Mouse (Mus musculus) limb, embryonic 11.5 days (tissue): Measurements from ENCODE around the gene Zfp697. TPM values are rescaled to one million over a fixed set of nuclear protein-coding genes. Genes with fewer than 3 reads are reported as not detected.
"Not testable (repeated sequence)": the region's sequence is repeated elsewhere in the genome, so short reads cannot be mapped to it uniquely, and the experiment has no call there.

Experiments used
- ATAC-seq: fragments of 200-750 bp; cut with Nextera tagmentation; 2 replicates; pipeline ENCODE4 v1.8.0; 2017; ENCODE audit warnings: low read depth; ENCODE audit not compliant: insufficient number of reproducible peaks, low FRiP score, low TSS enrichment
- DNase-seq: peaks from one replicate; pipeline ENCODE4 v3.0.0-alpha.2; 2015; ENCODE audit warnings: low spot score
- H3K27ac ChIP-seq: fragments of 300-500 bp; sonication (generic); replicated peaks from 2 replicates; pipeline ENCODE4 v1.5.1; 2014; ENCODE audit warnings: low read depth, mild to moderate bottlenecking, low read length
- H3K27me3 ChIP-seq: fragments of 300-500 bp; sonication (generic); 2 replicates; pipeline ENCODE4 v1.6.1; 2014; ENCODE audit warnings: mild to moderate bottlenecking, low read length, mixed read lengths; ENCODE audit not compliant: control insufficient read depth, insufficient read depth
- H3K36me3 ChIP-seq: fragments of 300-500 bp; sonication (generic); 2 replicates; pipeline ENCODE4 v1.6.1; 2014; ENCODE audit warnings: mild to moderate bottlenecking, low read length, moderate library complexity, mixed read lengths; ENCODE audit not compliant: control insufficient read depth, insufficient read depth
- H3K4me1 ChIP-seq: fragments of 300-500 bp; sonication (generic); 2 replicates; pipeline ENCODE4 v1.6.1; 2014; ENCODE audit warnings: low read length, mixed read lengths; ENCODE audit not compliant: control insufficient read depth, insufficient read depth
- H3K4me2 ChIP-seq: fragments of 300-500 bp; sonication (generic); 2 replicates; pipeline ENCODE4 v1.6.1; 2014; ENCODE audit warnings: low read depth, mild to moderate bottlenecking, moderate library complexity; ENCODE audit not compliant: severe bottlenecking
- H3K4me3 ChIP-seq: fragments of 300-500 bp; sonication (generic); 2 replicates; pipeline ENCODE4 v1.5.1; 2014; ENCODE audit warnings: low read depth, low read length
- H3K9ac ChIP-seq: fragments of 300-500 bp; sonication (generic); 2 replicates; pipeline ENCODE4 v1.6.1; 2014; ENCODE audit warnings: mild to moderate bottlenecking, low read length
- H3K9me3 ChIP-seq: fragments of 300-500 bp; sonication (generic); 2 replicates; pipeline ENCODE4 v1.6.1; 2016; ENCODE audit warnings: low read length; ENCODE audit not compliant: control insufficient read depth
- WGBS: fragments of 180-500 bp; shearing (Covaris S2); extraction: QIAGEN DNeasy Blood & Tissue Kit; methylation state at CpG from one replicate; pipeline ENCODE4 v1.1.7; 2014; 5-methylcytosine and 5-hydroxymethylcytosine counted together
- polyA plus RNA-seq: library from polyadenylated mRNA; unstranded; fragments of >200 nt; fragmentation: Nextera tagmentation; extraction: Ambion mirVana; gene quantifications from 2 replicates; pipeline ENCODE4 v1.2.1, GENCODE M21; 2014

Zfp697 gene
- polyA plus RNA-seq, 1 experiment from 2014 or later: 10.4 TPM

DNA sequence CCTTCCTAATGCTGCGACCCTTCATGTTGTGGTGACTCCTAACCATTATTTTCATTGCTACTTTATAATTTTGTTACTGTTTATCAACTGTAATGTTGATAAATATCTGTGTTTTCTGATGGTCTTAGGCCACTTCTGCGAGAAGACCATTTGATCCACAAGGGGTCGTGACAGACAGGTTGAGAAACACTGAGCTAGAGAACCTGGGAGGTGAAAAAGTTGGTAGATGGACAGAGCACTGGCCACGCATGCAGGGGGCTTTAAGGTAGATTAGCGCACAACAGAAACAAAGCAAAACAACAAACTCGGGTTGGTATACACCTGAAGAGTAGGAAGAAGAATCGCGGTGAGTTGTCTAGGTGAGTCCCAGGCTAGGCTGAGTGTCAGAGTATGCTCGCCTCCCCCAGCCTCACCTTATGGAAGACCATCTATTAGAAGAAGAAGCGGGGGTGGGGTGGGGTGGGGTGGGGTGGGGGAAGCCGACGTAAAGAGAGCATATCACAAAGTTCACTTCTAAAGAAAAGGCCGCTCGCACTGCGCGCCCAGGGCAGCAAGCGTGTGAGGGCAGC lies 500 bp upstream of the Zfp697 start:
- DNase-seq: peak; percentile 46

DNA sequence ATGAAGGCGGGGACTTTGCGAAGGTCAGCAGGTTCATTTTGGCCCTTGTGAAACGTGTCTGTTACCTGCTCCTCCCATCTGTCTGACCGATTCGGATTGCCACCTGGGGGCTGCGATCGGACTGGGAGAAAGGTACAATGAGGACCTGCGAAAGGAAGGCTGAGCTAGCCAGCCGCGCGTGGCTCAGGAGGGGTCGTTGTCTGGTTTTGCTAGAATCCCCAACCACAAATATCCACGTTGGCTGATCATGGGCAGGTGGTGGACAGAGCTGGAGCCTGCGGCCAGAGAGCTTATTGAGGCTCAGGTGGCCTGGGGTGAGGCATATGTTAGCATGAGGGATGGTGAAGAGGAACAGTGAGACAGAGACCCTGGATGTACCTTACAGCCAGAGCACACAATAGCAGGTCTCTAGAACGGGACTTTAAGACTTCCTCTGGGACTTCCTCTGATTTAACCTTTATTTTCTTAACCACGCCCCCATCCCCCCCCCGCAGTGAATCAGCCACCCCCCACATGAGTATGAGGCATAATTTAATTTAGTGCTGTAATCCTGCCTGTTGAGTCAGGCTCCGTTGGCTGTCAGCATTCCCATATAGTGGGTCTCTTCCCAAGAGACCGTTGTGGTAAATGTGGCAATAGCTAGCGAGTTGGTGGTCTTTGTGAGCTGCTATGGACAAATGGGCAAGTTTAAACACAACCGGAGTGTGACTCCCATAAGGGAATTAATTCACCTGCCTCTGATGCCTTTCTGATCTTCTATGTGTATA lies 946 bp downstream of the Zfp697 start:
- Histone ChIP-seq H3K9ac (peak overlapping the region; percentile 94), H3K27me3 (no peaks in the 10 kb centered on the region), H3K9me3 (no peaks in the 10 kb centered on the region), H3K4me1 (peaks cover 5% of the 10 kb centered on the region; the same call in 1 of the 2 replicates), H3K27ac (no peak overlapping the region), H3K36me3 (no peaks in the 10 kb centered on the region), H3K4me2 (peak overlapping the region; percentile 95), H3K4me3 (peak overlapping the region; percentile 83)
- ATAC-seq (no peak), DNase-seq (no peak)
- 10% methylated on average over 21 of the region's 21 CpGs for WGBS

More for the DNA sequence above, 500 bp upstream of the Zfp697 start:
- peak; percentile 14 for ATAC-seq
- WGBS: 7% methylated on average over 17 of the region's 17 CpGs
- H3K4me3 ChIP-seq: peak overlapping the region; percentile 83
- peaks cover 5% of the 10 kb centered on the region; the same call in 1 of the 2 replicates for H3K4me1 ChIP-seq
- peak overlapping the region; percentile 94 for H3K9ac ChIP-seq
- H3K27ac ChIP-seq: no peak overlapping the region
- no peaks in the 10 kb centered on the region for H3K27me3 ChIP-seq
- H3K9me3 ChIP-seq: no peaks in the 10 kb centered on the region
- no peaks in the 10 kb centered on the region for H3K36me3 ChIP-seq
- peak overlapping the region; percentile 95 for H3K4me2 ChIP-seq

DNA sequence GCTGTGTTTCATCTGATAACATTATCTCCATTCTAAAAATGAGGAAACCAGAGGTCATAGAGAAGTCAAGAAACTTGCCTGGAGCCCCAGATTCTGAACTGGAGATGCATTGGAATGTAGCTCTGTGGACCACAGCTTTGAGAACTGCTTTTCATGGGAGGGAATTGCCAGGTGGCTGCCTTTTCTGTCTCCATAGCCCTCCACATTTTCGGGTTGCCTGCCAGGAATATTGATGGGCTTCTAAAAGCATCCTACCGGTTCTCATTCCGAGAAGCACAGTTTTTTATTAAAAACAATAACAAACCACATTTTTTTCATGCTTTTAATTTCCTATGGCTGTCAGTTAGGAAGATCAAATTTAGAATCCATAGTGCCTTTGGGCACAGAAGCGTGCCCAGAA lies 4.8 kb downstream of the Zfp697 start:
- no peak overlapping the region for H3K27ac ChIP-seq
- H3K4me1 ChIP-seq: peaks cover 5% of the 10 kb centered on the region; the same call in 1 of the 2 replicates
- H3K4me3 ChIP-seq: no peak overlapping the region
- 70% methylated on average over 4 of the region's 4 CpGs for WGBS
- H3K9ac ChIP-seq: no peak overlapping the region
- no peak for DNase-seq
- ATAC-seq: no peak
- no peaks in the 10 kb centered on the region for H3K9me3 ChIP-seq
- no peaks in the 10 kb centered on the region for H3K27me3 ChIP-seq
- no peak overlapping the region for H3K4me2 ChIP-seq
- H3K36me3 ChIP-seq: no peaks in the 10 kb centered on the region

DNA sequence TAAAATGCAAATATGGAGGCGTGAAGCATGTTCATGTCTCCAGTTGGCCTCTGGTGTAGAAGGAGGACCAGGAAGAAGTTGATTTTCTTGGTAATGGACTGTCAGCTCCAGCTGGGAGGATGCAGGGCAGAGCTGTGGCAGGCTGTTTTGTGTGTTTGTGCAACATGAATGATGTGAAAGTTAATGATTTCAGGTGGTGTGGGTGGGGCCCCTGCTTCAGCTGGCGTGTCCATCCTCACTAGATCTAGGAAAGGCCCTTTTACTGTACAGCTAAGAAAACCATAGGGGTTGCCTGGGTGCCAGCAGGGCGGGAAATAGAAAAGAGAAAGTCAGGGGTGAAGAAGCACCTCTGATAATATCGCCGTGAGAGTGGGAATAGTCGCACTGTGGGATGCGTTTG lies 5.5 kb downstream of the Zfp697 start:
- H3K36me3 ChIP-seq: no peaks in the 10 kb centered on the region
- H3K9ac ChIP-seq: no peak overlapping the region
- WGBS: 95% methylated on average over 7 of the region's 7 CpGs

DNA sequence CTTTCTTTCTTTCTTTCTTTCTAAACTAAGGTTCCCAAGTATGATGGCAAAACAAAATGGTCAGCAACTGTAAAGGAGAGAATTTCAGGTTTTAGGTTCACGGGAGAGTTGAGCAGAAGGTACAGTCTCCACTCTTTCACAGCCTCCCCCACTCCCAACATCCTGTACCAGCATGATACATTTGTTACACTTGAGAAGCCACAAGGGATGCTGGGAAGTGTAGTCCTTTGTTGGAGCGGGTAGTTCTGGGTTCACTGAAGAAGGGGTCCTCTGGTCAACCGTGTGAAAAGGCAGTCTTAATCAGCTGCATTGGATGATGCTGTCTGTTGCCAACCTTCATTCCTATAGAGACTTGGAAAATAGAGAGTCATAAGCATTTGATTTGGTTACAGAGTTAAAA lies 7.0 kb downstream of the Zfp697 start:
- whole genome bisulfite sequencing: 60% methylated on average over 3 of the region's 3 CpGs
- H3K4me2 ChIP-seq: no peak overlapping the region
- H3K9me3 ChIP-seq: no peaks in the 10 kb centered on the region
- H3K27ac ChIP-seq: no peak overlapping the region
- no peaks in the 10 kb centered on the region for H3K4me1 ChIP-seq
- H3K27me3 ChIP-seq: no peaks in the 10 kb centered on the region
- ATAC-seq (no peak), DNase-seq (no peak)
- H3K4me3 ChIP-seq: no peak overlapping the region
- H3K9ac ChIP-seq: no peak overlapping the region
- H3K36me3 ChIP-seq: no peaks in the 10 kb centered on the region

More for the DNA sequence above, 5.5 kb downstream of the Zfp697 start:
- no peak overlapping the region for H3K4me3 ChIP-seq
- H3K4me1 ChIP-seq: peaks cover 5% of the 10 kb centered on the region; the same call in 1 of the 2 replicates
- DNase-seq (no peak), ATAC-seq (no peak)
- no peak overlapping the region for H3K27ac ChIP-seq
- H3K27me3 ChIP-seq: no peaks in the 10 kb centered on the region
- no peaks in the 10 kb centered on the region for H3K9me3 ChIP-seq
- no peak overlapping the region for H3K4me2 ChIP-seq

DNA sequence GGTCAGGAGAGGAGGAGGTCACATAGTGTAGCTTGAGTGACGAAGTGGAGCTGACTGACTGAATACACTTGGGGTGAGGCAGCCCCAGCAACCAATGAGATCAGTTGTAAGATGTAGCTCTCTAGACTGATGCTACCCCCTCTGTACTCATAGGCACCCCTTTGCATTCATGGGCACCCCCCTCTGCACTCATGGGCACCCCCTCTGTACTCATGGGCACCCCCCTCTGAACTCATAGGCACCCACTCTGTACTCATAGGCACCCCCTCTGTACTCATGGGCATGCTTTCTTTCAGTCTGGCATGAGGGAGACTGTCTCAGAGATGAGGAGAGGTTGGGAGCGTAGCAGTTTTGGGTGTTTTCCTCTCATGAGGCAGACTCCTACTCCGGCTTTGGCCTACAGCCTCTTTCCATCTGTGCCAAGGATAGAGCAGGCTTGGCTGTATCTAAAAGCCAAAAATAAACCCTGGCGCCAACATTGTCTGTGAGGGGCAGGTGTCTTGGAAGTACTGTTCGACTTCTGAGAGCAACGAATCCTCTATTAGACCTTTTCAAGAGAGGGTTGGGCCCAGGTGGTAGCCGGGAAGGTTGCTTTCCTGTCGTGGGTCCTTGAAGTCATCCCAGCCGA lies 22.1 kb downstream of the Zfp697 start:
- H3K36me3 ChIP-seq, H3K4me3 ChIP-seq, ATAC-seq, H3K4me2 ChIP-seq, H3K27me3 ChIP-seq, H3K9me3 ChIP-seq, H3K27ac ChIP-seq, DNase-seq, H3K4me1 ChIP-seq, H3K9ac ChIP-seq: not testable (repeated sequence)
- WGBS: 88% methylated on average over 9 of the region's 9 CpGs

DNA sequence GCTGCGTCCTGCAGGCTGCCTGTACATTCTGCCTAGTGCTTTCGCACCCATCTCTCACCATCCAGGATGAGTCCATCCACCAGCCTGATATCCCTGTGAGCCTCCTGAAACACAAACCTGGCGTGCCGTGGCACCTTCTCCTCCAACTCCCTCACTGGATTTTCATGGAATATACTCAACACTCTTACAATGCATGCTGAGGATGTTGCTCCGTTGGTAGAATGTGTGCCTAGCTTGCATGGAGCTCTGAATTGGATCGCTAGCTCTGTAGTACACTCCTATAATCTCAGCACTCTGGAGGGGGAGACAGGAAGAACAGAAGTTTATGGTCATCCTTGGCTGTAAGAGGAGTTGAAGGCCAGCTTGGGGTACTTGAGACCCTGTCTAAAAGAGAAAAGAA lies 23.6 kb downstream of the Zfp697 start:
- not testable (repeated sequence) for H3K27me3 ChIP-seq, H3K9me3 ChIP-seq, H3K4me3 ChIP-seq, H3K36me3 ChIP-seq, DNase-seq, H3K4me1 ChIP-seq, ATAC-seq, H3K27ac ChIP-seq, H3K4me2 ChIP-seq, H3K9ac ChIP-seq
- WGBS: 91% methylated on average over 6 of the region's 6 CpGs

DNA sequence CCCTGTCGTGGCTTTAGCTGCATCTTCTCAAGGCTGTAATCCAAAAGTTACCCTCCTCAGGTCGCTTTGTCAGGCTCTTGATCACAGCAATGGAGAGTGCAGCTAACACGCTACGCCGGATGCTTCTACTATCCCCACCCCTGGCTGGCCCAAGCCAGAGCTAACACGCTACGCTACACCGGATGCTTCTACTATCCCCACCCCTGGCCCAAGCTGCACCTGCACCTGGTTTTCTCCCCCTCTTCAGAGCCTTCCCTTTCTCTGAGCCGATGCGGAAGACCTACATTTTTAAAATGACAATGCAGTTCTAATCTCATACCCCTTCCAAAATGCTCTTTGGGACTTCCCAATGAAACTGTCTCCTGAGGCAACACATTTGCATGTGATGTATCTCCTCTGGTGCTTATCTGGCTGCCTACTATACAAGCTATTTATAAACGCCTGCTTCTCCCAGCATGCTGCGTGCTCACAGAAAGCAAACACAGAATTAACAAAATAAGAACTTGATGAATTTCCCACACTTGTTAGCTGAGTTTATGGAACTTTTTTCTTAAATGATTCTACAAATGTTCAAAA lies 24.4 kb downstream of the Zfp697 start:
- not testable (repeated sequence) for ATAC-seq, H3K4me1 ChIP-seq, H3K27ac ChIP-seq, H3K4me3 ChIP-seq, H3K4me2 ChIP-seq, H3K36me3 ChIP-seq, H3K9ac ChIP-seq, H3K9me3 ChIP-seq, H3K27me3 ChIP-seq, DNase-seq
- 76% methylated on average over 12 of the region's 12 CpGs for WGBS
